Mouse (Mus musculus) MEL (cell line): ENCODE data around the gene Vill. TPM values are rescaled to one million over a fixed set of nuclear protein-coding genes. Genes with fewer than 3 reads are reported as not detected.

Source experiments
- DNase-seq: peaks from one replicate; pipeline ENCODE4 v3.0.0; 2011; ENCODE audit warnings: low read depth, low spot score
- H3K27ac ChIP-seq: 2 replicates; pipeline ENCODE4 v1.5.1; 2012; ENCODE audit warnings: low read depth, mild to moderate bottlenecking, control low read depth, low read length, moderate library complexity; ENCODE audit not compliant: control insufficient read depth
- H3K27me3 ChIP-seq, 2 experiments: fragments of 150-350 bp in 1 of 2; sonication (generic) in 1 of 2; 2 replicates each; pipeline ENCODE4 v1.6.1; 2012; ENCODE audit warnings: low read length in 2 of 2, mild to moderate bottlenecking in 2 of 2, improper control_type of control experiment in 1 of 2, moderate library complexity in 1 of 2; ENCODE audit not compliant: insufficient read depth in 2 of 2, control insufficient read depth in 1 of 2
- H3K36me3 ChIP-seq, 2 experiments: 2 replicates each; pipeline ENCODE4 v1.6.1; 2012 to 2014; ENCODE audit warnings: low read length in 2 of 2, improper control_type of control experiment in 1 of 2, inconsistent platforms in 1 of 2, mild to moderate bottlenecking in 1 of 2; ENCODE audit not compliant: insufficient read depth in 2 of 2, control insufficient read depth in 1 of 2
- H3K4me1 ChIP-seq, 2 experiments: fragments of 150-350 bp in 1 of 2; sonication (generic) in 1 of 2; 2 replicates each; pipeline ENCODE4 v1.6.1; 2012; ENCODE audit warnings: low read length in 2 of 2, improper control_type of control experiment in 1 of 2, mild to moderate bottlenecking in 1 of 2; ENCODE audit not compliant: insufficient read depth in 2 of 2, control insufficient read depth in 1 of 2
- H3K4me3 ChIP-seq, 2 experiments: fragments of 150-350 bp in 1 of 2; sonication (generic) in 1 of 2; 2 replicates each; pipeline ENCODE4 v1.5.1; 2012; ENCODE audit warnings: low read depth in 2 of 2, low read length in 2 of 2, mild to moderate bottlenecking in 2 of 2, moderate library complexity in 2 of 2, control low read depth in 1 of 2, improper control_type of control experiment in 1 of 2; ENCODE audit not compliant: control insufficient read depth in 1 of 2, insufficient read depth in 1 of 2
- H3K79me2 ChIP-seq: 2 replicates; pipeline ENCODE4 v1.6.1; 2012; ENCODE audit warnings: mild to moderate bottlenecking, low read length, moderate library complexity; ENCODE audit not compliant: control insufficient read depth, poor library complexity, insufficient read depth
- H3K9ac ChIP-seq: 2 replicates; pipeline ENCODE4 v1.6.1; 2012; ENCODE audit warnings: low read depth, mild to moderate bottlenecking, control low read depth, low read length, moderate library complexity; ENCODE audit not compliant: control insufficient read depth, poor library complexity, severe bottlenecking
- H3K9me3 ChIP-seq: fragments of 150-350 bp; sonication (generic); replicated peaks from 2 replicates; pipeline ENCODE4 v1.6.1; 2012; ENCODE audit warnings: mild to moderate bottlenecking, low read length, improper control_type of control experiment, moderate library complexity; ENCODE audit not compliant: insufficient read depth
- CHD1 ChIP-seq: IDR thresholded peaks from 2 replicates; pipeline ENCODE4 v1.6.1; 2012; ENCODE audit warnings: low read depth, mild to moderate bottlenecking, inconsistent platforms, low read length, improper control_type of control experiment
- CHD2 ChIP-seq: IDR thresholded peaks from 2 replicates; pipeline ENCODE4 v1.6.1; 2011; ENCODE audit warnings: low read length, improper control_type of control experiment
- CTCF ChIP-seq, 3 experiments: IDR thresholded peaks in 2 of 3; conservative IDR thresholded peaks in 1 of 3; 2 replicates each; pipeline ENCODE4 v1.5.1; 2011 to 2012; ENCODE audit warnings: low read length in 3 of 3, low read depth in 2 of 3, mild to moderate bottlenecking in 2 of 3, improper control_type of control experiment in 1 of 3, inconsistent platforms in 1 of 3, mixed read lengths in 1 of 3, moderate library complexity in 1 of 3; ENCODE audit not compliant: control insufficient read depth in 1 of 3, insufficient read depth in 1 of 3, poor library complexity in 1 of 3, severe bottlenecking in 1 of 3
- ETS1 ChIP-seq: IDR thresholded peaks from 2 replicates; pipeline ENCODE4 v1.6.1; 2012; ENCODE audit warnings: low read depth, mild to moderate bottlenecking, inconsistent platforms, low read length, improper control_type of control experiment, moderate library complexity
- GABPA ChIP-seq: IDR thresholded peaks from 2 replicates; pipeline ENCODE4 v1.6.1; 2012; ENCODE audit warnings: low read depth, mild to moderate bottlenecking, inconsistent platforms, low read length, improper control_type of control experiment, moderate library complexity
- HCFC1 ChIP-seq: IDR thresholded peaks from 2 replicates; pipeline ENCODE4 v1.6.1; 2012; ENCODE audit warnings: low read depth, mild to moderate bottlenecking, inconsistent platforms, low read length, improper control_type of control experiment, moderate library complexity
- MAFK ChIP-seq: IDR thresholded peaks from 2 replicates; pipeline ENCODE4 v1.6.1; 2011; ENCODE audit warnings: low read depth, mild to moderate bottlenecking, low read length, improper control_type of control experiment, borderline replicate concordance
- MAZ ChIP-seq: IDR thresholded peaks from 2 replicates; pipeline ENCODE4 v1.6.1; 2012; ENCODE audit warnings: low read depth, mild to moderate bottlenecking, inconsistent platforms, low read length, improper control_type of control experiment
- MYB ChIP-seq: IDR thresholded peaks from 2 replicates; pipeline ENCODE4 v1.6.1; 2011; ENCODE audit warnings: mild to moderate bottlenecking, low read depth, low read length, improper control_type of control experiment
- MYC ChIP-seq: IDR thresholded peaks from 2 replicates; pipeline ENCODE4 v1.6.1; 2011; ENCODE audit warnings: low read depth, mild to moderate bottlenecking, low read length, improper control_type of control experiment, moderate library complexity
- NELFE ChIP-seq: IDR thresholded peaks from 2 replicates; pipeline ENCODE4 v1.6.1; 2011; ENCODE audit warnings: low read depth, low read length, improper control_type of control experiment
- NRF1 ChIP-seq: IDR thresholded peaks from 2 replicates; pipeline ENCODE4 v1.6.1; 2014; ENCODE audit warnings: low read depth, mild to moderate bottlenecking, inconsistent platforms, low read length, improper control_type of control experiment, moderate library complexity; ENCODE audit not compliant: poor library complexity, insufficient read depth, severe bottlenecking
- RAD21 ChIP-seq: IDR thresholded peaks from 2 replicates; pipeline ENCODE4 v1.6.1; 2011; ENCODE audit warnings: mild to moderate bottlenecking, low read depth, low read length, improper control_type of control experiment
- TBP ChIP-seq: IDR thresholded peaks from 2 replicates; pipeline ENCODE4 v1.8.0; 2011; ENCODE audit warnings: low read depth, low read length, improper control_type of control experiment
- TCF12 ChIP-seq: IDR thresholded peaks from 2 replicates; pipeline ENCODE4 v1.6.1; 2014; ENCODE audit warnings: low read depth, mild to moderate bottlenecking, inconsistent platforms, low read length, improper control_type of control experiment, moderate library complexity
- UBTF ChIP-seq: IDR thresholded peaks from 2 replicates; pipeline ENCODE4 v1.6.1; 2012; ENCODE audit warnings: low read depth, mild to moderate bottlenecking, inconsistent platforms, low read length, improper control_type of control experiment, moderate library complexity, borderline replicate concordance; ENCODE audit not compliant: insufficient read depth
- USF2 ChIP-seq, 2 experiments: IDR thresholded peaks; 2 replicates each; pipeline ENCODE4 v1.6.1; 2011 to 2012; ENCODE audit warnings: improper control_type of control experiment in 2 of 2, low read length in 2 of 2, borderline replicate concordance in 1 of 2, inconsistent platforms in 1 of 2, low read depth in 1 of 2, mild to moderate bottlenecking in 1 of 2; ENCODE audit not compliant: insufficient read depth in 1 of 2
- ZC3H11A ChIP-seq: IDR thresholded peaks from 2 replicates; pipeline ENCODE4 v1.6.1; 2012; ENCODE audit warnings: low read depth, mild to moderate bottlenecking, inconsistent platforms, low read length, improper control_type of control experiment
- ZNF384 ChIP-seq: IDR thresholded peaks from 2 replicates; pipeline ENCODE4 v1.6.1; 2012; ENCODE audit warnings: low read depth, mild to moderate bottlenecking, inconsistent platforms, low read length, improper control_type of control experiment
- polyA plus RNA-seq, 2 experiments: library from polyadenylated mRNA; stranded (reverse) in 1 of 2; unstranded in 1 of 2; fragments of >175 nt in 1 of 2; fragments of >200 nt in 1 of 2; gene quantifications; 2 replicates each; pipeline versions ENCODE4 v1.2.1 to v1.2.4; 2012; ENCODE audit warnings: low replicate concordance in 2 of 2, low read depth in 1 of 2; ENCODE audit not compliant: insufficient read length in 2 of 2, insufficient read depth in 1 of 2, missing spikeins in 1 of 2
- total RNA-seq: library from RNA; depleted of rRNA; stranded (reverse); fragments of 300-350 nt; gene quantifications from 2 replicates; pipeline ENCODE4 v1.2.3, GENCODE M21; 2012

Gene Vill
- total and polyA plus RNA-seq, 3 experiments, result 76.2 to 197 (median 90.9) TPM

GRCm38 (mm10) chr9:119075685-119076084, 23.1 kb downstream of the Vill start:
- H3K9ac ChIP-seq, result no peak overlapping the region
- no peaks in the 10 kb centered on the region for H3K27me3 ChIP-seq
- H3K36me3 ChIP-seq, result no peaks in the 10 kb centered on the region
- no peak for DNase-seq
- H3K4me1 ChIP-seq, result no peaks in the 10 kb centered on the region
- H3K9me3 ChIP-seq, result no peaks in the 10 kb centered on the region
- no peak overlapping the region for H3K27ac ChIP-seq
- no peak for TF ChIP-seq GABPA
- TF ChIP-seq NRF1, result no peak
- no peak for TF ChIP-seq HCFC1
- TF ChIP-seq UBTF, result no peak
- no peak for TF ChIP-seq TBP
- TF ChIP-seq ZNF384, result no peak
- no peak for TF ChIP-seq ETS1
- no peak for TF ChIP-seq ZC3H11A
- TF ChIP-seq MAZ, result no peak
- no peak for TF ChIP-seq CTCF (IDR thresholded peaks at IDR 0.05 in 2 of 3, conservative IDR thresholded peaks at IDR 0.05 in 1 of 3; ENCODE audit: control insufficient read depth in 1 of 3, insufficient read depth in 1 of 3, low read depth in 2 of 3, low read length in 3 of 3, poor library complexity in 1 of 3, severe bottlenecking in 1 of 3)
- TF ChIP-seq CHD1, result no peak
- no peak overlapping the region for H3K4me3 ChIP-seq
- H3K79me2 ChIP-seq, result no peaks in the 10 kb centered on the region

DNA sequence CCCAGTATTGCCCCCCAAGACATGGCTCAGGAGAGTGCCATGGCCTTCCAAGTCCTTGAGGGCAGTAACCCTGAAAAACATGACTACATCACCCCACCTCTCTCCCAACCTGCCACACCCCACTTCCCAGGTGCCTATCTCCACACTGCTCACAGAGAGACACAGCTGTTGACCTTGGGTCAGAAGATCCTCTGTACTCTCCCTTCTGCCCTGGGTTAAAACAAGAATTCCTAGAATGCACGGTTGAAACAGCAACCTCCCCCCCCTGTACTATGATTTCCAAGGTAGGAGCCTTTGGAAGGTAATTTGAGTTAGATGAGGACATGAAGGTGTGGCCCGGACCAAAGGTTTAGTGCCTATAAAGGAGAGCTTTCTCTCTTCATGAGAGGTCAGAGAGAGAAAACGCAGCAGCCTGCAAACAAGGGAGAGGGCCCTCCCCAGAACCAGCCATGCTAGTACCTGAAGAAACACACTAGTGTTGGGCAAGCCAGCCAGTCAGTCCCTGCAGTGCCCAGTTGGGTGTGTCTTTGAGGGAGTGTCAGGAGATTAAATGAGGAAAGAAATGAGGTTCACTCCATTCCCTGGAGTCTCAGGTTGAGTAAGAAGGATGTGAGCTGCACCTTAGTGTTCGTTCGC, 27.6 kb downstream of the Vill start:
- no peaks in the 10 kb centered on the region for H3K36me3 ChIP-seq

More for the DNA sequence above, 27.6 kb downstream of the Vill start:
- TF ChIP-seq CHD1 (no peak), RAD21 (no peak), MAFK (no peak), TCF12 (no peak), MYC (no peak), USF2 (IDR thresholded peaks at IDR 0.05; ENCODE audit: borderline replicate concordance in 1 of 2, insufficient read depth in 1 of 2, low read depth in 1 of 2, low read length in 2 of 2) (no peak), UBTF (no peak), MYB (no peak), GABPA (no peak), CHD2 (no peak), TBP (no peak), MAZ (no peak), NELFE (no peak)
- no peaks in the 10 kb centered on the region for H3K4me1 ChIP-seq
- H3K4me3 ChIP-seq, result no peak overlapping the region
- H3K27me3 ChIP-seq, result no peaks in the 10 kb centered on the region
- H3K9ac ChIP-seq, result no peak overlapping the region
- H3K27ac ChIP-seq, result no peak overlapping the region
- H3K79me2 ChIP-seq, result no peaks in the 10 kb centered on the region
- DNase-seq, result no peak
- no peaks in the 10 kb centered on the region for H3K9me3 ChIP-seq
